Mouse (Mus musculus) liver, embryonic 15.5 days (tissue): Measurements from ENCODE around the gene Cpox. TPM values are rescaled to one million over a fixed set of nuclear protein-coding genes. Genes with fewer than 3 reads are reported as not detected.

Source experiments
- ATAC-seq: fragments of 200-750 bp; cut with Nextera tagmentation; 2 replicates; pipeline ENCODE4 v1.8.0; 2017; ENCODE audit warnings: moderate number of reproducible peaks, mild to moderate bottlenecking, moderate library complexity; ENCODE audit not compliant: insufficient read depth
- H3K27ac ChIP-seq: fragments of 300-500 bp; sonication (generic); replicated peaks from 2 replicates; pipeline ENCODE4 v1.5.1; 2015; ENCODE audit warnings: mild to moderate bottlenecking, inconsistent platforms
- H3K27me3 ChIP-seq: fragments of 300-500 bp; sonication (generic); 2 replicates; pipeline ENCODE4 v1.6.1; 2015; ENCODE audit warnings: mild to moderate bottlenecking, inconsistent platforms
- H3K36me3 ChIP-seq: fragments of 300-500 bp; sonication (generic); replicated peaks from 2 replicates; pipeline ENCODE4 v1.6.1; 2015; ENCODE audit warnings: moderate library complexity, mild to moderate bottlenecking, inconsistent platforms
- H3K4me1 ChIP-seq: fragments of 300-500 bp; sonication (generic); replicated peaks from 2 replicates; pipeline ENCODE4 v1.6.1; 2015; ENCODE audit warnings: inconsistent platforms
- H3K4me2 ChIP-seq: fragments of 300-500 bp; sonication (generic); 2 replicates; pipeline ENCODE4 v1.6.1; 2015; ENCODE audit warnings: moderate library complexity, mild to moderate bottlenecking, inconsistent platforms
- H3K4me3 ChIP-seq: fragments of 300-500 bp; sonication (generic); replicated peaks from 2 replicates; pipeline ENCODE4 v1.5.1; 2015; ENCODE audit warnings: mild to moderate bottlenecking, inconsistent platforms
- H3K9ac ChIP-seq: fragments of 300-500 bp; sonication (generic); 2 replicates; pipeline ENCODE4 v1.6.1; 2015; ENCODE audit warnings: moderate library complexity, mild to moderate bottlenecking, inconsistent platforms
- H3K9me3 ChIP-seq: fragments of 300-500 bp; sonication (generic); replicated peaks from 2 replicates; pipeline ENCODE4 v1.6.1; 2016; ENCODE audit warnings: inconsistent platforms
- WGBS: fragments of 180-500 bp; shearing (Covaris S2); methylation state at CpG from one replicate; pipeline ENCODE4 v1.1.7; 2015; ENCODE audit warnings: mixed read lengths; ENCODE audit not compliant: insufficient replicate concordance; 5-methylcytosine and 5-hydroxymethylcytosine counted together
- polyA plus RNA-seq: library from polyadenylated mRNA; unstranded; fragments of >200 nt; fragmentation: Nextera tagmentation; extraction: Ambion mirVana; gene quantifications from 2 replicates; pipeline ENCODE4 v1.2.1, GENCODE M21; 2015

The Cpox gene
- polyA plus RNA-seq, 1 experiment from 2014 or later, result 496 TPM

GRCm38 (mm10) chr16:58669264-58669663 is 828 bp upstream of the Cpox start:
- H3K27me3 ChIP-seq, result no peaks in the 10 kb centered on the region

GRCm38 (mm10) chr16:58670643-58671042 is 551 bp downstream of the Cpox start:
- no peak for ATAC-seq
- H3K27ac ChIP-seq, result peak overlapping the region; percentile 98
- no peaks in the 10 kb centered on the region for H3K27me3 ChIP-seq
- peak overlapping the region; percentile 92 for H3K4me3 ChIP-seq
- H3K36me3 ChIP-seq, result peaks cover 38% of the 10 kb centered on the region
- H3K9me3 ChIP-seq, result no peaks in the 10 kb centered on the region
- H3K4me1 ChIP-seq, result peaks cover 61% of the 10 kb centered on the region
- peak overlapping the region; percentile 98 for H3K9ac ChIP-seq
- peak overlapping the region; percentile 70 for H3K4me2 ChIP-seq
- WGBS, result under 1% methylated on average over 25 of the region's 25 CpGs

More at GRCm38 (mm10) chr16:58669264-58669663, 828 bp upstream of the Cpox start:
- H3K4me1 ChIP-seq, result peaks cover 62% of the 10 kb centered on the region
- peak overlapping the region; percentile 92 for H3K4me3 ChIP-seq
- H3K9me3 ChIP-seq, result no peaks in the 10 kb centered on the region
- H3K9ac ChIP-seq, result peak overlapping the region; percentile 98
- peak overlapping the region; percentile 70 for H3K4me2 ChIP-seq
- 11% methylated on average over 5 of the region's 5 CpGs for WGBS
- peak overlapping the region; percentile 98 for H3K27ac ChIP-seq
- ATAC-seq, result peak; percentile 29
- H3K36me3 ChIP-seq, result peaks cover 24% of the 10 kb centered on the region

GRCm38 (mm10) chr16:58671212-58671985 is 1.3 kb downstream of the Cpox start:
- H3K27ac ChIP-seq, result peak overlapping the region; percentile 98
- H3K4me3 ChIP-seq, result peak overlapping the region; percentile 92
- peaks cover 61% of the 10 kb centered on the region for H3K4me1 ChIP-seq
- WGBS, result 21% methylated on average over 8 of the region's 8 CpGs
- no peak for ATAC-seq
- no peaks in the 10 kb centered on the region for H3K27me3 ChIP-seq
- peak overlapping the region; percentile 70 for H3K4me2 ChIP-seq
- no peaks in the 10 kb centered on the region for H3K9me3 ChIP-seq
- peaks cover 45% of the 10 kb centered on the region for H3K36me3 ChIP-seq
- peak overlapping the region; percentile 98 for H3K9ac ChIP-seq

- Histone ChIP-seq H3K4me1 (peaks cover 59% of the 10 kb centered on the region), H3K4me3 (peak overlapping the region; percentile 92), H3K36me3 (peaks cover 54% of the 10 kb centered on the region), H3K9me3 (no peaks in the 10 kb centered on the region), H3K27ac (peak overlapping the region; percentile 88), H3K9ac (peak overlapping the region; percentile 98), H3K27me3 (no peaks in the 10 kb centered on the region), H3K4me2 (peak overlapping the region; percentile 67)
- ATAC-seq, result no peak
- WGBS, result 36% methylated on average over 13 of the region's 13 CpGs
Observed at GRCm38 (mm10) chr16:58672396-58672795, 2.3 kb downstream of the Cpox start.

GRCm38 (mm10) chr16:58673811-58674410 is 3.8 kb downstream of the Cpox start:
- Histone ChIP-seq H3K9ac (peak overlapping the region; percentile 98), H3K36me3 (peaks cover 69% of the 10 kb centered on the region), H3K4me1 (peaks cover 59% of the 10 kb centered on the region), H3K27ac (peak overlapping the region; percentile 88), H3K9me3 (no peaks in the 10 kb centered on the region), H3K4me3 (peak overlapping the region; percentile 92), H3K27me3 (no peaks in the 10 kb centered on the region), H3K4me2 (peak overlapping the region; percentile 67)
- no peak for ATAC-seq
- 84% methylated on average over 15 of the region's 15 CpGs for WGBS

- Histone ChIP-seq H3K4me3 (peak overlapping the region; percentile 92), H3K9me3 (no peaks in the 10 kb centered on the region), H3K4me1 (peaks cover 55% of the 10 kb centered on the region), H3K27ac (peak overlapping the region; percentile 88; the same call in 1 of the 2 replicates), H3K9ac (peak overlapping the region; percentile 98; the same call in 1 of the 2 replicates), H3K36me3 (peaks cover 75% of the 10 kb centered on the region), H3K27me3 (no peaks in the 10 kb centered on the region), H3K4me2 (peak overlapping the region; percentile 67)
- WGBS, result 89% methylated on average over 13 of the region's 13 CpGs
- ATAC-seq, result no peak
Observed at GRCm38 (mm10) chr16:58675256-58675655, 5.2 kb downstream of the Cpox start.

GRCm38 (mm10) chr16:58676156-58676555 is 6.1 kb downstream of the Cpox start:
- Histone ChIP-seq H3K27me3 (no peaks in the 10 kb centered on the region), H3K27ac (peak overlapping the region; percentile 78), H3K4me3 (peak overlapping the region; percentile 46), H3K36me3 (peaks cover 84% of the 10 kb centered on the region), H3K9ac (peak overlapping the region; percentile 51; the same call in 1 of the 2 replicates), H3K9me3 (no peaks in the 10 kb centered on the region), H3K4me2 (peak overlapping the region; percentile 67), H3K4me1 (peaks cover 60% of the 10 kb centered on the region)
- WGBS, result 58% methylated on average over 7 of the region's 7 CpGs
- peak; percentile 16; the same call in 1 of the 2 replicates for ATAC-seq

GRCm38 (mm10) chr16:58676633-58677032 is 6.5 kb downstream of the Cpox start:
- peak overlapping the region; percentile 46 for H3K4me3 ChIP-seq
- WGBS, result 36% methylated on average over 3 of the region's 3 CpGs
- H3K27me3 ChIP-seq, result no peaks in the 10 kb centered on the region
- peaks cover 86% of the 10 kb centered on the region for H3K36me3 ChIP-seq
- peak overlapping the region; percentile 78 for H3K27ac ChIP-seq
- ATAC-seq, result peak; percentile 57
- no peaks in the 10 kb centered on the region for H3K9me3 ChIP-seq
- peaks cover 65% of the 10 kb centered on the region for H3K4me1 ChIP-seq
- peak overlapping the region; percentile 51 for H3K9ac ChIP-seq
- H3K4me2 ChIP-seq, result peak overlapping the region; percentile 67

GRCm38 (mm10) chr16:58677491-58677890 is 7.4 kb downstream of the Cpox start:
- H3K4me2 ChIP-seq, result peak overlapping the region; percentile 67
- H3K9ac ChIP-seq, result peak overlapping the region; percentile 3; the same call in 1 of the 2 replicates
- peak overlapping the region; percentile 45 for H3K27ac ChIP-seq

GRCm38 (mm10) chr16:58678660-58679059 is 8.6 kb downstream of the Cpox start:
- Histone ChIP-seq H3K9ac (no peak overlapping the region), H3K4me2 (peak overlapping the region; percentile 21), H3K36me3 (peaks cover 84% of the 10 kb centered on the region), H3K4me1 (peaks cover 65% of the 10 kb centered on the region), H3K27ac (peak overlapping the region; percentile 59), H3K27me3 (no peaks in the 10 kb centered on the region), H3K4me3 (peak overlapping the region; percentile 21), H3K9me3 (no peaks in the 10 kb centered on the region)
- no peak for ATAC-seq
- 49% methylated on average over 7 of the region's 7 CpGs for WGBS

More at GRCm38 (mm10) chr16:58677491-58677890, 7.4 kb downstream of the Cpox start:
- H3K27me3 ChIP-seq, result no peaks in the 10 kb centered on the region
- 89% methylated on average over 5 of the region's 5 CpGs for WGBS
- no peak for ATAC-seq
- H3K4me1 ChIP-seq, result peaks cover 71% of the 10 kb centered on the region
- no peaks in the 10 kb centered on the region for H3K9me3 ChIP-seq
- peaks cover 88% of the 10 kb centered on the region for H3K36me3 ChIP-seq
- peak overlapping the region; percentile 23 for H3K4me3 ChIP-seq

- Histone ChIP-seq H3K27ac (peak overlapping the region; percentile 62), H3K36me3 (peaks cover 51% of the 10 kb centered on the region), H3K27me3 (no peaks in the 10 kb centered on the region), H3K9me3 (no peaks in the 10 kb centered on the region), H3K4me2 (no peak overlapping the region), H3K4me1 (peaks cover 41% of the 10 kb centered on the region), H3K9ac (no peak overlapping the region), H3K4me3 (no peak overlapping the region)
- WGBS, result 86% methylated on average over 6 of the region's 6 CpGs
- ATAC-seq, result no peak
Observed at GRCm38 (mm10) chr16:58682046-58682445, 12.0 kb downstream of the Cpox start.
